30 mouse cellular contexts compared by ENCODE assay signal in the genomic region with DNA sequence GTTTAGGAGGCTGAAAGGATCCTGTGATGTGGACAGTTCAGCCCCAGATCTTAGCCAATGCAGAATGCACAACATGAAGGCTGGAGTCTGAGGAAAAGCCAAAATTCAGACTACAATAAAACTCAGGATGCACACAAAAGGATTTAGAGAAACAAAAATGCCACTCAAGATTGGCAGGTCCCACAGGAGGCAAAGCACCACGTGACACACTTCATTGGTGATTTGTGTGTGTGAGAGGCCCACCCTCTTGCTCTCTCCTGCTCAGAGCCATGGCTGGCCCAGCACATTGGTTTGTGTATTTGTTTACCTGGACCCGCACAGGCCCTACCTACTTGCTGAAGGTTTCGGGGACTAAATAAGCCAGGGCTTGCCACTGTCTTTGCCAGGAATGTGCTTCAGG. TPM values are rescaled to one million over a fixed set of nuclear protein-coding genes. Genes with fewer than 3 reads are reported as not detected.
DNase-seq lines count a peak whose midpoint lies in the region; ATAC-seq lines count a peak whose summit lies in the region.
"Had no signal": no experiment of that assay in that cellular context is flagged by ENCODE, and none has a peak within 500 bp of the region (broad histone marks: within the 10 kb centered on the region; RNA-seq: fewer than 3 reads in every experiment).

No protein-coding gene starts in this region.

- H3K27me3 ChIP-seq in embryonic facial prominence, embryonic 15.5 days, result no peaks in the 10 kb centered on the region
- no peaks in the 10 kb centered on the region for H3K27me3 ChIP-seq in embryonic facial prominence, embryonic 10.5 days (replicated peaks; ENCODE audit: low read depth, poor library complexity, severe bottlenecking)
- no peaks in the 10 kb centered on the region for H3K27me3 ChIP-seq in heart, embryonic 10.5 days (ENCODE audit: insufficient read depth, poor library complexity, severe bottlenecking)
- no peaks in the 10 kb centered on the region for H3K27me3 ChIP-seq in heart, embryonic 14.5 days (ENCODE audit: control insufficient read depth, insufficient read depth, low read length)
- H3K27me3 ChIP-seq in midbrain, embryonic 10.5 days (ENCODE audit: low read depth, poor library complexity, severe bottlenecking), result no peaks in the 10 kb centered on the region
- H3K27me3 ChIP-seq in midbrain, embryonic 13.5 days, result no peaks in the 10 kb centered on the region
- H3K27me3 ChIP-seq: embryonic facial prominence, embryonic 12.5 days; heart, embryonic 15.5 days; hindbrain, embryonic 13.5 days; Patski had no signal

- WGBS in embryonic facial prominence, embryonic 15.5 days, result 74% methylated on average over 3 of the region's 3 CpGs
- 70% methylated on average over 3 of the region's 3 CpGs for WGBS in embryonic facial prominence, embryonic 10.5 days
- 81% methylated on average over 3 of the region's 3 CpGs for WGBS in heart, embryonic 10.5 days
- WGBS in heart, embryonic 14.5 days, result 75% methylated on average over 3 of the region's 3 CpGs
- 77% methylated on average over 3 of the region's 3 CpGs for WGBS in midbrain, embryonic 10.5 days
- 69% methylated on average over 3 of the region's 3 CpGs for WGBS in midbrain, embryonic 13.5 days

- peak overlapping the region; percentile 34; the same call in 1 of the 2 replicates for H3K27ac ChIP-seq in embryonic facial prominence, embryonic 15.5 days (replicated peaks)
- H3K27ac ChIP-seq in embryonic facial prominence, embryonic 10.5 days (replicated peaks), result no peak overlapping the region
- H3K27ac ChIP-seq in heart, embryonic 10.5 days, result peak overlapping the region; percentile 85
- no peak overlapping the region for H3K27ac ChIP-seq in heart, embryonic 14.5 days (replicated peaks in 1 of 2; ENCODE audit: control insufficient read depth in 1 of 2, insufficient read depth in 1 of 2, low read depth in 2 of 2, low read length in 2 of 2)
- H3K27ac ChIP-seq in midbrain, embryonic 10.5 days (replicated peaks), result peak overlapping the region; percentile 46
- no peak overlapping the region for H3K27ac ChIP-seq in midbrain, embryonic 13.5 days
- H3K27ac ChIP-seq: embryonic facial prominence, embryonic 12.5 days; heart, adult 2 months; heart, embryonic 15.5 days; hindbrain, embryonic 13.5 days had no signal

- no peak overlapping the region for H3K4me2 ChIP-seq in embryonic facial prominence, embryonic 15.5 days (replicated peaks)
- H3K4me2 ChIP-seq in heart, embryonic 14.5 days (ENCODE audit: low read length), result no peak overlapping the region
- H3K4me2 ChIP-seq in midbrain, embryonic 13.5 days (replicated peaks), result no peak overlapping the region
- H3K4me2 ChIP-seq: embryonic facial prominence, embryonic 12.5 days; heart, embryonic 15.5 days; hindbrain, embryonic 13.5 days had no signal

- no peak overlapping the region for H3K9ac ChIP-seq in embryonic facial prominence, embryonic 15.5 days
- 0 out of 2 replicates have a peak overlapping the region, but pooled peaks have one; percentile 27 for H3K9ac ChIP-seq in heart, embryonic 14.5 days (ENCODE audit: low read length)
- H3K9ac ChIP-seq in midbrain, embryonic 13.5 days (replicated peaks), result no peak overlapping the region
- H3K9ac ChIP-seq: embryonic facial prominence, embryonic 12.5 days; heart, embryonic 15.5 days; hindbrain, embryonic 13.5 days had no signal

- H3K9me3 ChIP-seq in embryonic facial prominence, embryonic 15.5 days (replicated peaks), result no peaks in the 10 kb centered on the region
- no peaks in the 10 kb centered on the region for H3K9me3 ChIP-seq in embryonic facial prominence, embryonic 10.5 days
- H3K9me3 ChIP-seq in heart, embryonic 10.5 days, result no peaks in the 10 kb centered on the region
- H3K9me3 ChIP-seq in heart, embryonic 14.5 days (ENCODE audit: control insufficient read depth, low read length), result no peaks in the 10 kb centered on the region
- no peaks in the 10 kb centered on the region for H3K9me3 ChIP-seq in midbrain, embryonic 10.5 days (replicated peaks)
- H3K9me3 ChIP-seq in midbrain, embryonic 13.5 days, result no peaks in the 10 kb centered on the region
- H3K9me3 ChIP-seq: embryonic facial prominence, embryonic 12.5 days; G1E; heart, embryonic 15.5 days; hindbrain, embryonic 13.5 days had no signal

- no peak for ATAC-seq in embryonic facial prominence, embryonic 15.5 days (ENCODE audit: insufficient number of reproducible peaks, low FRiP score, low TSS enrichment, low read depth)
- ATAC-seq in heart, embryonic 14.5 days (ENCODE audit: insufficient number of reproducible peaks, insufficient read depth, low FRiP score, low read depth), result no peak
- no peak for ATAC-seq in midbrain, embryonic 13.5 days
- ATAC-seq: forebrain, embryonic 14.5 days; hindbrain, embryonic 16.5 days; inflammation-experienced regulatory T-cells, adult 6 months; intestine, embryonic 16.5 days; Patski had no signal

- DNase-seq in embryonic facial prominence, embryonic 10.5 days (ENCODE audit: low spot score), result no peak
- no peak for DNase-seq in heart, embryonic 10.5 days (ENCODE audit: low spot score)
- DNase-seq in heart, postnatal 4 days, result no peak
- DNase-seq in heart, postnatal 25 days (ENCODE audit: low spot score), result no peak
- DNase-seq in midbrain, embryonic 10.5 days (ENCODE audit: low spot score), result no peak
- DNase-seq: adrenal gland, postnatal 10 days; adrenal gland, postnatal 36 days; cerebellum, adult 18-20 months; cerebellum, adult 9-10 months; cerebellum, postnatal 14 days; gastrocnemius, postnatal 10 days; gastrocnemius, postnatal 36 days; heart, adult 2 months; heart, postnatal 14 days; kidney, adult 18-20 months; kidney, adult 9 months had no signal

- intact Hi-C loops in heart, postnatal 25 days (cut with DNase I), result no loop called here

- H3K4me1 ChIP-seq in embryonic facial prominence, embryonic 15.5 days, result 0 out of 2 replicates have a peak, but pooled peaks cover 7% of the 10 kb centered on the region
- H3K4me1 ChIP-seq in embryonic facial prominence, embryonic 10.5 days, result peaks cover 45% of the 10 kb centered on the region
- H3K4me1 ChIP-seq in heart, embryonic 10.5 days, result peaks cover 68% of the 10 kb centered on the region
- H3K4me1 ChIP-seq in heart, embryonic 14.5 days (ENCODE audit: control insufficient read depth in 2 of 2, insufficient read depth in 2 of 2, low read length in 2 of 2), result peaks cover 48 to 55% of the 10 kb centered on the region in 2 experiments
- H3K4me1 ChIP-seq in midbrain, embryonic 10.5 days, result peaks cover 33% of the 10 kb centered on the region
- H3K4me1 ChIP-seq in midbrain, embryonic 13.5 days (replicated peaks), result peaks cover 29% of the 10 kb centered on the region
- H3K4me1 ChIP-seq: embryonic facial prominence, embryonic 12.5 days had no signal

- H3K4me3 ChIP-seq in embryonic facial prominence, embryonic 15.5 days (replicated peaks), result no peak overlapping the region
- H3K4me3 ChIP-seq in embryonic facial prominence, embryonic 10.5 days, result no peak overlapping the region
- no peak overlapping the region for H3K4me3 ChIP-seq in heart, embryonic 10.5 days
- no peak overlapping the region for H3K4me3 ChIP-seq in heart, embryonic 14.5 days (ENCODE audit: control insufficient read depth in 1 of 2, insufficient read depth in 1 of 2, low read depth in 1 of 2, low read length in 2 of 2)
- H3K4me3 ChIP-seq in midbrain, embryonic 10.5 days, result no peak overlapping the region
- no peak overlapping the region for H3K4me3 ChIP-seq in midbrain, embryonic 13.5 days (replicated peaks)
- H3K4me3 ChIP-seq: embryonic facial prominence, embryonic 12.5 days; erythroblast, embryonic 14.5 days; heart, adult 2 months; heart, embryonic 15.5 days; hindbrain, embryonic 13.5 days had no signal

- H3K36me3 ChIP-seq in embryonic facial prominence, embryonic 15.5 days, result no peaks in the 10 kb centered on the region
- 0 out of 2 replicates have a peak, but pooled peaks cover 2% of the 10 kb centered on the region for H3K36me3 ChIP-seq in embryonic facial prominence, embryonic 10.5 days (replicated peaks)
- no peaks in the 10 kb centered on the region for H3K36me3 ChIP-seq in heart, embryonic 10.5 days
- no peaks in the 10 kb centered on the region for H3K36me3 ChIP-seq in heart, embryonic 14.5 days (ENCODE audit: control insufficient read depth, insufficient read depth, low read length)
- 0 out of 2 replicates have a peak, but pooled peaks cover 3% of the 10 kb centered on the region for H3K36me3 ChIP-seq in midbrain, embryonic 10.5 days
- H3K36me3 ChIP-seq in midbrain, embryonic 13.5 days, result no peaks in the 10 kb centered on the region
- H3K36me3 ChIP-seq: embryonic facial prominence, embryonic 12.5 days; heart, embryonic 15.5 days; hindbrain, embryonic 13.5 days had no signal

RNA-seq across cellular contexts. Expression of a gene that starts 29.5 kb away (rescaled TPM):
- 40.3 and 41.8 TPM in 2 replicates for polyA plus RNA-seq in embryonic facial prominence, embryonic 15.5 days (2015; fragmentation: Nextera tagmentation; extraction: Ambion mirVana)
- polyA plus RNA-seq in embryonic facial prominence, embryonic 10.5 days (2016; fragmentation: Nextera tagmentation; extraction: Ambion mirVana), result 32.8 and 38.2 TPM in 2 replicates
- polyA plus RNA-seq in heart, embryonic 10.5 days (2016; fragmentation: Nextera tagmentation; extraction: Ambion mirVana), result 78.8 and 129 TPM in 2 replicates
- total RNA-seq in heart, postnatal 4 days (2021), result 100 to 1,000 TPM; 117 to 127 TPM
- 105 TPM in 2 replicates for polyA plus RNA-seq in heart, embryonic 14.5 days (2014; fragmentation: Nextera tagmentation; extraction: Ambion mirVana)
- 10 to 100 TPM; 48.8 to 97.8 TPM for total RNA-seq in heart, postnatal 25 days (2021)
- 38.8 and 40.6 TPM in 2 replicates for polyA plus RNA-seq in midbrain, embryonic 10.5 days (2016; fragmentation: Nextera tagmentation; extraction: Ambion mirVana)
- 46.8 and 47.4 TPM in 2 replicates for polyA plus RNA-seq in midbrain, embryonic 13.5 days (2015; fragmentation: Nextera tagmentation; extraction: Ambion mirVana)

RNA-seq across cellular contexts. Expression of a gene that starts 44.3 kb away (rescaled TPM):
- polyA plus RNA-seq in embryonic facial prominence, embryonic 15.5 days (2015; fragmentation: Nextera tagmentation; extraction: Ambion mirVana), result 6.7 and 8.8 TPM in 2 replicates
- 5.0 and 5.6 TPM in 2 replicates for polyA plus RNA-seq in embryonic facial prominence, embryonic 10.5 days (2016; fragmentation: Nextera tagmentation; extraction: Ambion mirVana)
- polyA plus RNA-seq in heart, embryonic 10.5 days (2016; fragmentation: Nextera tagmentation; extraction: Ambion mirVana), result 3.1 and 4.2 TPM in 2 replicates
- total RNA-seq in heart, postnatal 4 days (2021), result 1 to 10 TPM; 1.0 to 1.8 TPM
- polyA plus RNA-seq in heart, embryonic 14.5 days (2014; fragmentation: Nextera tagmentation; extraction: Ambion mirVana), result 0.72 and 0.89 TPM in 2 replicates
- under 1 TPM; 0.11 to 0.21 TPM for total RNA-seq in heart, postnatal 25 days (2021)
- 1.5 and 2.1 TPM in 2 replicates for polyA plus RNA-seq in midbrain, embryonic 10.5 days (2016; fragmentation: Nextera tagmentation; extraction: Ambion mirVana)
- polyA plus RNA-seq in midbrain, embryonic 13.5 days (2015; fragmentation: Nextera tagmentation; extraction: Ambion mirVana), result 1.2 and 3.1 TPM in 2 replicates
- total RNA-seq: granulocyte monocyte progenitor cell, adult 5-6 weeks had no signal
- polyA plus RNA-seq: erythroblast, embryonic 14.5 days; inflammation-experienced regulatory T-cells, adult 6 months had no signal

Comparison
In these comparisons a context has a peak if more than half of its experiments do, and no peak if none do; other contexts are left out.
1. H3K27ac ChIP-seq: peak in embryonic facial prominence, embryonic 15.5 days (single experiment), heart, embryonic 10.5 days (single experiment) and midbrain, embryonic 10.5 days (single experiment); none in embryonic facial prominence, embryonic 10.5 days (single experiment), heart, embryonic 14.5 days (0 of 2) and midbrain, embryonic 13.5 days (single experiment).